Mouse (Mus musculus): ENCODE measurements around the gene Actrt2. TPM values are rescaled to one million over a fixed set of nuclear protein-coding genes. Genes with fewer than 3 reads are reported as not detected.
A peak's percentile ranks its signal among the peaks of the same experiment; 100 is the strongest.

Gene Actrt2
- polyA plus RNA-seq, 1 experiment from 2014 or later = not detected

DNA sequence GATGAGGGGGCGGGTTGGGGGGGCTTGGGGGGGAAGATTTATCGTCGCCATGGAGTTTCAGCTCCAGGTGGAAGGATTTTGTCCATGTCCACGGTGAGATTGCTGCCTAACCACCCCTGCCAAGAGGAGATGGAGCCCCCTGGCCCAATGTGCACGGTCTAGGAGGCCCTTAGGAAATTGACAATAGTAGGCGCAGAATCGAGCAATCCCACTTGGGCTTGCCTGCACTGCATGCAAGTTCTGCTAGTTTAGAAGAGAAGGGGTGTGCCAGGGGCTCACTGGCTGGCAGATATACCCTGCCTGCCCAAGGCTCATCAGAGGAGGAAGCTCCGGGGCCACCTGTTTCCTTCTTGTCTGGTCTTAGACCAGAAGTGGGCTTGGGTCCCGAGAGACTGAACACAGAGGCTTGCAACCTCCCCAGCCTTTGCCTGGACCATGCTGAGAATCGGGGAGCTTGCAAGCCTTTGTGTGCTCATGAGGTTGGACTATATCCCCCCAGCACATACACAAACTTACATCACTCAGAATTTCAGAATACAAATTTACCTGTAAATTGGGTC lies 7.9 kb upstream of the Actrt2 start:
- H3K9ac ChIP-seq (replicated peaks) = no peak overlapping the region
- ATAC-seq (no peak), DNase-seq (no peak)
- no peaks in the 10 kb centered on the region for H3K27me3 ChIP-seq (ENCODE audit: insufficient read depth, low read length)
- H3K4me3 ChIP-seq (ENCODE audit: low read depth, low read length) = no peak overlapping the region
- H3K4me2 ChIP-seq (ENCODE audit: low read depth, low read length) = no peak overlapping the region
- no peak overlapping the region for H3K27ac ChIP-seq (ENCODE audit: low read depth)
- H3K9me3 ChIP-seq (ENCODE audit: low read length) = no peaks in the 10 kb centered on the region
- no peaks in the 10 kb centered on the region for H3K36me3 ChIP-seq (replicated peaks; ENCODE audit: insufficient read depth, low read length)
- whole genome bisulfite sequencing (ENCODE audit: insufficient replicate concordance) = 53% methylated on average over 10 of the region's 10 CpGs
- no peaks in the 10 kb centered on the region for H3K4me1 ChIP-seq (ENCODE audit: insufficient read depth)
- TF ChIP-seq EP300 (IDR thresholded peaks at IDR 0.05; ENCODE audit: low read depth) (no peak), CTCF (IDR thresholded peaks at IDR 0.05; ENCODE audit: low read depth) (no peak)

DNA sequence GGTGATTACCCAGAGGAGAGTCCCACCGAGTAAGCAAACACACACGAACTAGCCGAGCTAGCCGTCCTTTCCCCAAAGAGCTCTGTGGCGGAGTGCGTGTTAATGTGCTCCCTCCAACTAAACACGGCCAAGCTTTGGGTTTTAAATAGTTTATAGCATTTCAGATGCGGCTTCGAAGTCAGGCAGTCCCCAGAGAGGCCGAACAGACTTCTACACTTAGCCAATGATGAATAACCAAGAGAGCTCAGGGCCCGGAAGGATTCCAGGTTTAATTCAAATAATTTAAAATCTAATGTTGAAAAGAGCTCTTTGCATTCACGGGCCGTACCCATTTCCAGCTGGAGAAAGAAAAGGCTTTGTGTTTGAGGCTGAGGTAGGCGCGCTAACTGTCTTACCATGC lies 7.3 kb upstream of the Actrt2 start:
- no peak for TF ChIP-seq EP300 (IDR thresholded peaks at IDR 0.05; ENCODE audit: low read depth)
- TF ChIP-seq CTCF (IDR thresholded peaks at IDR 0.05; ENCODE audit: low read depth) = no peak
- Histone ChIP-seq H3K4me2 (ENCODE audit: low read depth, low read length) (no peak overlapping the region), H3K9me3 (ENCODE audit: low read length) (no peaks in the 10 kb centered on the region), H3K4me1 (ENCODE audit: insufficient read depth) (no peaks in the 10 kb centered on the region), H3K27ac (ENCODE audit: low read depth) (no peak overlapping the region), H3K27me3 (ENCODE audit: insufficient read depth, low read length) (no peaks in the 10 kb centered on the region), H3K4me3 (ENCODE audit: low read depth, low read length) (no peak overlapping the region), H3K36me3 (replicated peaks; ENCODE audit: insufficient read depth, low read length) (no peaks in the 10 kb centered on the region), H3K9ac (replicated peaks) (no peak overlapping the region)
- no peak for DNase-seq
- 45% methylated on average over 15 of the region's 15 CpGs for WGBS (ENCODE audit: insufficient replicate concordance)
- ATAC-seq = no peak

DNA sequence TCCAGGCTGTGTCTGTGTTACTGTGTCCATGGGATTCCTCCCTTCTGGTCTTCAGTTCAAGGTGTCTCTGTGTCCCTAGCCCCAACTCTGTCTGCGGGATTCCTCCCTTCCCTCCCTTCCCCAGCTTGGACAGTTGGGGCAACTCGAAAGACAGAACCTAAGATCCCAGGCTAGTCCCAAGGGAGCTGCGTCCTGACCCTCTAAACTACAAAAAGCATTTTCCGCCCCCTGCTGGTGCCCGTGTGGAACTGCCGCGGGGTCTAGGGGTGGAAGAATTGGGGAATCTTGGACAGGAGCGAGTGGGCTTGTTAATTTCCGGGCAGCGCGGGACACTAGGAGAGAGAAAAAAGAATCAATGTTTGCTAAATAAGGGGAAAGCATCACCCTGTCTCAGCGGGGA lies 6.9 kb upstream of the Actrt2 start:
- Histone ChIP-seq H3K27me3 (ENCODE audit: insufficient read depth, low read length) (no peaks in the 10 kb centered on the region), H3K9me3 (ENCODE audit: low read length) (no peaks in the 10 kb centered on the region), H3K9ac (replicated peaks) (no peak overlapping the region), H3K4me3 (ENCODE audit: low read depth, low read length) (no peak overlapping the region), H3K4me1 (ENCODE audit: insufficient read depth) (no peaks in the 10 kb centered on the region), H3K27ac (ENCODE audit: low read depth) (no peak overlapping the region), H3K36me3 (replicated peaks; ENCODE audit: insufficient read depth, low read length) (no peaks in the 10 kb centered on the region), H3K4me2 (ENCODE audit: low read depth, low read length) (no peak overlapping the region)
- peak; percentile 71 for DNase-seq
- 7% methylated on average over 12 of the region's 12 CpGs for WGBS (ENCODE audit: insufficient replicate concordance)
- peak; percentile 82 for TF ChIP-seq CTCF (IDR thresholded peaks at IDR 0.05; ENCODE audit: low read depth)
- TF ChIP-seq EP300 (IDR thresholded peaks at IDR 0.05; ENCODE audit: low read depth) = no peak
- no peak for ATAC-seq

DNA sequence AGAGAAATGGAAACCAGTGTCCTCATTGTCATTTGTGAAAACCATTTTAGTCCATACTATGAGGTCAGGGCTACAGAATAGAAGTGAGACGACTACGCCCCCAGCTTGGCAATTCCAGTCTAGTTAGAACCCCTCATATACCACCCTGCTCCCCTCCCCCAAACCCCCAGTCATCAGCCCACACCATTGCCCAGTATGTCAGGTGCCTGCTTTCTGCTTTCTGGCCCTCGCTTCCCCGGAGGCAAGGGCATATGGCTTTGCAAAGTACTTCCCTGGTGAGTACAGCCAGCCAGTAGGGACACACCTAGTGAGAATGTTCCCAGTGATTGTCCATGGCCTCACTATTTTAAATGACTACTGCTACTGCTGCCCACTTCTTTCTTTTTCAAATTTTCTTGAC lies 6.3 kb upstream of the Actrt2 start:
- Histone ChIP-seq H3K27me3 (ENCODE audit: insufficient read depth, low read length) (no peaks in the 10 kb centered on the region), H3K4me1 (ENCODE audit: insufficient read depth) (no peaks in the 10 kb centered on the region), H3K9ac (replicated peaks) (no peak overlapping the region), H3K4me3 (ENCODE audit: low read depth, low read length) (no peak overlapping the region), H3K27ac (ENCODE audit: low read depth) (no peak overlapping the region), H3K36me3 (replicated peaks; ENCODE audit: insufficient read depth, low read length) (no peaks in the 10 kb centered on the region), H3K9me3 (ENCODE audit: low read length) (no peaks in the 10 kb centered on the region), H3K4me2 (ENCODE audit: low read depth, low read length) (no peak overlapping the region)
- no peak for TF ChIP-seq EP300 (IDR thresholded peaks at IDR 0.05; ENCODE audit: low read depth)
- WGBS (ENCODE audit: insufficient replicate concordance) = 63% methylated on average over 4 of the region's 4 CpGs
- ATAC-seq (no peak), DNase-seq (no peak)

DNA sequence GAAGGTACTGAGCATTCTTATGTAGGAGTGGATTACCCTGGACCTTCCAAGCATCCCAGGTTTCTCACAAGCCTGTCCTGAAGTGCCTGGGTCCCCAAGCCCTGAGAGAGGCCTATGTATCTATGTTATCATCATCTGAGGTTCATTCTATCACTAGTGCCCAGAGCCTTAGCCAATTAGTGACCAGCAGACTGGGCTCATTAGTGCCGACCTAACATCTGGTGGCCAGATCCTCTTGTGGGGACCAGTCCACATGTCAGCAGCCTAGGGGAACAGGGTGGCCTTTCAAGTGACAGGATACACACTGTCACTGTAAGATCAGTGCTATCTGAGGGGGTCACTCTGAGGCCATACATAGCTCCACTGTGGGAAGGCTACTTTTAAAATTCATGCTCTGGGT lies 4.4 kb upstream of the Actrt2 start:
- Histone ChIP-seq H3K9me3 (ENCODE audit: low read length) (no peaks in the 10 kb centered on the region), H3K36me3 (replicated peaks; ENCODE audit: insufficient read depth, low read length) (no peaks in the 10 kb centered on the region), H3K4me1 (ENCODE audit: insufficient read depth) (no peaks in the 10 kb centered on the region), H3K4me2 (ENCODE audit: low read depth, low read length) (no peak overlapping the region), H3K9ac (replicated peaks) (no peak overlapping the region), H3K27ac (ENCODE audit: low read depth) (no peak overlapping the region), H3K27me3 (ENCODE audit: insufficient read depth, low read length) (no peaks in the 10 kb centered on the region), H3K4me3 (ENCODE audit: low read depth, low read length) (no peak overlapping the region)
- 30% methylated on average over 1 of the region's 1 CpGs for WGBS (ENCODE audit: insufficient replicate concordance)
- no peak for TF ChIP-seq EP300 (IDR thresholded peaks at IDR 0.05; ENCODE audit: low read depth)
- TF ChIP-seq CTCF (IDR thresholded peaks at IDR 0.05; ENCODE audit: low read depth) = no peak
- DNase-seq (no peak), ATAC-seq (no peak)

DNA sequence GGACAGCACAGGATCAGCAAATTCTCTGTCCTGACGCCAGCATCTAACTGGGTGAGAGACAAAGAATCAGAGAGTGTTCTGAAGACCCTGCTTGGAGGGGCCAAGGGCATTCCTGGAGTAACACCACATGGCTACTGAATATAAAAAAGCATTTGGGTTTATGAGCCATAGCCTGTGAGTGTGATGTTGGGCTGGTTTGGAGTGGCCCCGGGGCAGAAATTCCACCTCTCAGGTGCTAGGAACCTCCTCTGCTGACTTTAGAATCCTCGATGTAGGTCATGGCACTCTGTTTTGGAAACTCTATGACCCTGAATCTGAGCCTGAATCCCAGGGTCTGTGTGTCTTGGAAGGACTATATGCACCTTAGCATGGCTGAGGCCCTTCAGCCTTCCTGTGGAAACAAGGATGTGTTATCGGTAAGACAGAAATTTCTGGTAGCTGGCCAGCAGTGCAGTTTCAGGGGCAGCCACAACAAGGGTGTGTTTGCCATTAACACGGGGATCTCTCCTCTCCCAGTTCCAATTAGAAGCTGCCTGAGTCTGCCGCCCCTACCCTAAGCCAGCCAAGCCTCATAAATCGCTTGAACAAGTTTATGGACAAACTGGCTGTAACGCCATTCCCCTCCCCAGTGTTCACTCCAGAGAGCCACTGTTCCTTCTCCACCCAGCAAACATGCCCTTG lies 3.7 kb upstream of the Actrt2 start:
- H3K27me3 ChIP-seq (ENCODE audit: insufficient read depth, low read length) = no peaks in the 10 kb centered on the region
- H3K9me3 ChIP-seq (ENCODE audit: low read length) = no peaks in the 10 kb centered on the region
- H3K9ac ChIP-seq (replicated peaks) = no peak overlapping the region
- TF ChIP-seq CTCF (IDR thresholded peaks at IDR 0.05; ENCODE audit: low read depth) = no peak
- no peak for TF ChIP-seq EP300 (IDR thresholded peaks at IDR 0.05; ENCODE audit: low read depth)
- H3K4me1 ChIP-seq (ENCODE audit: insufficient read depth) = no peaks in the 10 kb centered on the region
- ATAC-seq (no peak), DNase-seq (no peak)
- 71% methylated on average over 8 of the region's 8 CpGs for WGBS (ENCODE audit: insufficient replicate concordance)
- H3K4me3 ChIP-seq (ENCODE audit: low read depth, low read length) = no peak overlapping the region
- H3K4me2 ChIP-seq (ENCODE audit: low read depth, low read length) = no peak overlapping the region
- H3K27ac ChIP-seq (ENCODE audit: low read depth) = no peak overlapping the region
- no peaks in the 10 kb centered on the region for H3K36me3 ChIP-seq (replicated peaks; ENCODE audit: insufficient read depth, low read length)
